Mouse (Mus musculus): Measurements from ENCODE around the gene Eif4e.
"Not testable (repeated sequence)": the region's sequence is repeated elsewhere in the genome, so short reads cannot be mapped to it uniquely, and the experiment has no call there.

The Eif4e gene

DNA sequence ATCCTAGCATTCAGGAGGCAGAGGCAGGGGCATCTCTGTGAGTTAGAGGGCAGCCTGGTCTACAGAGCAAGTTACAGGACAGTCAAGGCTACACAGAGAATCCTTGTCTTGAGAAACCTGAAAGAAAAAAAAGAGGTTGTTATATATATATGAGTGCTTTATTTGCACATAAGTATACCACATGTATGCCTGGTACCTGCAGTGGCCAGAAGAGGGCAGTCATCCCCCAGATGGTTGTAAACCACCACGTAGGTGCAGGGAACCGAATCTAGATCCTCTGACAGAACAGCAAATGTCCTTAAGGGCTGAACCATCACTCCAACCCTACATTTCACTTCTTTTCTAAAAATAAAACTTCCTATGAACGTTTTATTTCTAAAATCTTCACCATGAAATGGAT lies 8.1 kb upstream of the Eif4e start:
- no peak for DNase-seq (ENCODE audit: low spot score)

DNA sequence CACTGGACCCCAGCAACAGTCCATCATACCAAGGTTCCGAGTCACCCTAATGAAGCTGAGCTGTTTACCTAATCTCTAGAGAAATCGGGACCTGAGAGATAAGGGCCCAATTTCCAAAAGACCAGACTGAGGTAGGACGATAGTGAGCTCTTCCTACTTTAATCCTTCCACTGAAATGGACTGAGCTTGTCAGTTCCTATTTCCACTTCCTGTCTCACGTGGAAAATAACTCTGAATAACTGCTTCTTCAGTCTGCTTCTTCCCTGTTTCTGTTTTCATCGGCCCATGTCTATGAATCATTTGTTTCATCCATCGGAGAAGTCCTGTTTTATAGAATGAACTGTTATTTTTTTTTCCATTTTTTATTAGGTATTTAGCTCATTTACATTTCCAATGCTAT lies 6.8 kb upstream of the Eif4e start:
- no peak for DNase-seq (ENCODE audit: low spot score)

DNA sequence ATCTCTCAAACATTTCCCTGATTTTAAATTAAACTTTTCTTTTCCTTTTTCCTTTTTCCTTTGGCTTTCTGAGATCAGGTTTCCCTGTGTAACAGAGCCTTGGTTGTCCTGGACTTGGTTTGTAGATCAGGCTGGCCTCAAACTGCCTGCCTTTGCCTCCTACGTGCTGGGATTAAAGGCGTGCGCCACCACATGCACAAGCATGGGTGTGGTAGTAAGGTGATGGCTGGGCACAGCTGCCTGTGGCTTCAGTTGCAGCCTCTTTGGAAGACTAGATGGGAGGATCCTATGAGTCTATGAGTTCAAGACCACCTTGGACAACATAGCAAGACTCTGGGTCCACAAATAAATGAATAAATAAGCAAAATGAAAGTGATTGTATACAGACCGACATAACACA lies 2.0 kb upstream of the Eif4e start:
- DNase-seq (ENCODE audit: low spot score) = no peak

DNA sequence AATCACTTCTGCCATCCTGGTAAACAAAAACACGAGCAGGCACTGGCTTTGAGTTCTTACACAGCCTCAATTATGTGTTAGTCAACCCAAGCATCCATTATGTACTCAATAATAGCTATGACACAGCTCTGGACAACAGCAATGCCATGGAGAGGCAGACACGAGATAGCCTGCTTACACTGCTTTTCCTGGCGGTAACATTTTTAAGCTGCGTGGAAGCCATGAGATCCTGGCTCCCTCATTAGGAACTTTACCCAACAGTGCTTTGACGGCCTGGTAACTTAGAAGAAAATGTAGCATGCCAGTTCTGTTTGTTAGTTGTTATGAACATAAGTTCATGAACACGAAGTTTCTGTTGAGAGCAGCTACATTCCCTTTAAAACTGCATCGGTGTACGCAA lies 485 bp upstream of the Eif4e start:
- DNase-seq (ENCODE audit: low spot score) = no peak

DNA sequence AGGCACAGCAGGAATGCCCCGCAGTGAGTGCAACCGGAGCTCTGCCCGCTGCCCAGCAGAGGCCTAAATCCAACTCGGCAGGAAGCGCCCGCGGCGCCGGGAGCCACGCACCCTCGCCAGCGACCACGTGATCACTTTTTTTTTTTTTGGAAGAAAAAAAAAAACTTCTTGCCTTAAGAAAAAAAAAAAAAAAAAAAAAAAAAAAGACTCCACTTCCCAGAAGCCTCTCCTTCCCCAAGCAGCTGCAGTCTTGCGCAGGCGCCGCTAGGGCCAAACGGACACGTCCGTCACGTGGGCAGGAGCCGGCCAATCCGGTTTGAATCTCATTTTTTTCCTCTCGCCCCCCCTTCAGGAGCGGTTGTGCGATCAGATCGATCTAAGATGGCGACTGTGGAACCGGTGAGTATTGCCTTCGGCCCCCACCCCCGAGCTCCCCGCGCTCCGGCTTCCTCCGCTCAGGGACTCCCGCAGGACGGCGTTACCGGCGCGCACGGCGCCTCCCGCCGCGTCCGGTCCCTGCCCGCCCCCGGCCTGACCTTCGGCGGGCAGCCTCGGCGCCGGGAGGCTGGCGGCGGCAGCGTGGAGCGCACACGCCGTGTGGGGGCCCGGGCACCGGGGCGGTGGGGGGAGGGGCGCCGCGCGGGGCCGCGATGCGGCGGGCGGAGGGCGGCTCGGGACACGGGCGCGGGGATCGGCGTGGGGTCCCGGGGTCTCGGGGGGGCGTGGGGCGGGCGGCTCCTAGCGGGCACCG lies 1.1 kb downstream of the Eif4e start:
- DNase-seq (ENCODE audit: low spot score) = peak; percentile 98

DNA sequence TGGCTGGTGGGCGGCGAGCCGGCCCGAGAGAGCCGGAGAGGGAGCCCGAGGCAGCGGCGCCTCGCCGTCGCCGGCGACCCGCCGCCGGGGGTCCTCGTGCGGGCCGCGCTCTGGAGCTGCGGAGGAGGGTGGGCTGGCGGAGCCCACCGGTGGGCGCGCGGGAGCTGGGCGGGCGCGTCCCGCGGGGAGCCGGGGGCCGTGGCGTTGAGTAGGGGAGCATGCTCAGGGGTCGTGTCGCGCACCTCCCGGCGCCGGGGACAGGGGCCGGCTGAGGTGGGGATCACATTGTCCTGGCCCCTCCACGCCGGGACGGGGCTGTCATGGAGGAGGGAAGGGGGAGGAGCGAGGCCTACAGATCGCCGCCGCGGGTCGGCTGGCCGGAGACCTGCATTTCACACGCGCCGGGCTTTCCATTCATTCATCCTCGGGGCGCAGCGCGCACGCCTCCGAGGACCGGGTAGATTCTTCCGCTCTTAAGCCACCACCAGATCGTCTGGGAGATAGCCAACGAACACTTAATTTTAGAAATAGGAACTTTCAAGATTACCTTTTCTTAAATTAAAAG lies 1.8 kb downstream of the Eif4e start:
- peak; percentile 71 for DNase-seq (ENCODE audit: low spot score)

DNA sequence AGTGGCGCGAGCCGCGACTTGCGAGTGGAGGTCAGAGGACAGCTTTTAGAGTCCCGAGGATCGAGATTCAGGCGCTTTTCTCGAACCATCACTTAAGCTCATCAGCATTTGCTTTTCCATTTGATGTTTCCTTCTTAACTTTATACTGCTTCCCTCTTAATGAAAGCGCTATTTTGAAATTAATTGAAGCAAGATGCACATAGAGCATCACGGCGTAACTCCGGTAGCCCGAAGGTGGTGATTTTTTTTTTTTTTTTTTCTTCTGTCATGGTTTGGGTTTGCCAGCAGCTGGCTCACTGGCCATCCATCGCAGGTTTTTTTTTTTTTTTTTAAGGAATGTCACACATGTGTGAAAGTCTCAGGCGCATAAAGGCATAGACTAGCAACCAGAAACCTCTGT lies 2.3 kb downstream of the Eif4e start:
- DNase-seq (ENCODE audit: low spot score) = no peak

DNA sequence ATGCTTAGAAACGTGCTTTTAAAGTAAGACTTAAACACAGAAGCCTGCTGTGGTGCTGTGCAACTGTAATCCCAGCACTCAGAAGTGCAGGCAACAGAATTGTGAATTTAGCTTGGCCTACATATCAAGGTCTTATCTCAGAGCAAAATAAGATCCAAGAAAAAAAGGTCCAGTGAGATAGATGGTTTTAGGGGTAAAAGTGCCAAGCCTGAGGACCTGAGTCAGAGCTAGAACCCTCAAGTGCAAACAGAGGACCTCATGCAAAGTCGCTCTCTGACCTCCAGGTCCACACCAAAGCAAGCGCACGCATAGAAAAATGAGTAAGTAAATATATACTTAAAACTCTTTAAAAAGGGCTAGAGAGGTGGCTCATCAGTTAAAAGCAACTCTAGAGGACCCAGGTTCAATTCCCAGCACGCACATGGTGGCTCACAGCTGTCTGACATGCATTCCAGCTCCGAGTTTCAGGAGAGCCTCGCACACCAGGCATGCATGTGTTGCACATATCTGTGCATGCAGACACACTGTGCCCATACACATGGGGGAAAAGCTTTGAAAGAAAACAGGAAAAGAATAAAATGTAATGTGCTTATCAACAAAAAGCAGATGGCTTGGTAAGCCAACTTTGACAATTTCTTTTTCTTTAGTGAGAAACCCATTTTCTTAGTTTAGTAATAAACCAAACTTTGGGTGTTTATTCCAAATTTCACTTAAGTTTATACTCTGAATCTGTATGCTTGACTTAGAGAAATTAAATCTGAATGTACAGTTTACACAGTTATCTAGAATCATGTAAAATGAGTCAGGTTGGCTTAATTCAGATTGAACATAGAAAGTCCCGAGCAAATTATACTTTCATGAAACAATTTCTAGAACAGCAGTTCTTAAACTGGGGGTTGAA lies 4.8 kb downstream of the Eif4e start:
- DNase-seq (ENCODE audit: low spot score) = no peak

DNA sequence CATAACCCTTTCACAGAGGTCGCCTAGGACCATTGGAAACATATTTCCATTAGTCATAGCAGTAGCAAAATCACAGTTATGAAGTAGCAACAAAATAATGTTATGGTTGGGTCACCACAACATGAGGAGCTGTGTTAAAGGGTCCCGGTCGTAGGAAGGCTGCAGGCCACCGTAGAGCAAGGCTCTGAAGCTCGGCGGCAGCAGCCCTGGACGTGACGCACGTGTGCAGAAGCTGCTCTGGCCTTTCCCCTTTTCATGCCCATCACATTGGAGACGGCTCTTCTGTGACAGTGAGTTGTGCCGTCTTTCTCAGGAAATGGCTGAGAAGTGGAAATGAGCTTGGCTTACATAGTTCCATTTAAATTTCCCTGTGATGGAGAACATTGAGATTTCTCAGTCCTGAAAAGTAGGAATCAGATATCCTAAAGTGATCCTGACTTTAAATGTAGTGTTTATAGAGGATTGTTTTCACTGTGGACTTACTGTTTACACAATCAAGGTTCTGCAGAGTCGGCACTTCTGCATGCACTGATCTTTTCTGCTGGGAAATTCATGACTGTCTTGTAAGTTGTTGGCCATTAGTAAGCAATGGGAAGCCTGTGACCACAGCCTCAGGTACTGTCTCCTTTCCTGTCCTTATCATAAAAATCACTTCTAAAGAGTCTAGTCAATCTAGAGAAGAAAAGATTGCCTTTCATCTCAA lies 5.7 kb downstream of the Eif4e start:
- DNase-seq (ENCODE audit: low spot score) = no peak

DNA sequence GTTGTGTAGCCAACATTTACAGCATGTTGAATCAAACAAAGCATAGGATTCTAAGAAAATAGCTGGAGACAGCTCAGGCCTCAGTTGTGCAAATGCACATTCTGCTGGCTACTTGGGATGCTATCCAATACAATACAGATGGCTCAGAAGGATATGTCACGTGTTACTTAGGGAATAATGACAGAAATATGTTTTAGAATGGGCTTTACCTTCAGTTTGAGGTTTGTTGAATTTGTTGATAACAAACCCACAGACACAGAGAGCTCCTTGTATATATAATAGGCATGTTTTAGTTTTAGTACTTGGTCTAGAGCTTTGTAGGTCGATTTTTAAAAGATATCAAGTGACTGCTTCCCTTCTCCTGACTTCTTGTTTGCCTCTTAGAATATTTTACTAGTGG lies 6.8 kb downstream of the Eif4e start:
- DNase-seq (ENCODE audit: low spot score) = no peak

DNA sequence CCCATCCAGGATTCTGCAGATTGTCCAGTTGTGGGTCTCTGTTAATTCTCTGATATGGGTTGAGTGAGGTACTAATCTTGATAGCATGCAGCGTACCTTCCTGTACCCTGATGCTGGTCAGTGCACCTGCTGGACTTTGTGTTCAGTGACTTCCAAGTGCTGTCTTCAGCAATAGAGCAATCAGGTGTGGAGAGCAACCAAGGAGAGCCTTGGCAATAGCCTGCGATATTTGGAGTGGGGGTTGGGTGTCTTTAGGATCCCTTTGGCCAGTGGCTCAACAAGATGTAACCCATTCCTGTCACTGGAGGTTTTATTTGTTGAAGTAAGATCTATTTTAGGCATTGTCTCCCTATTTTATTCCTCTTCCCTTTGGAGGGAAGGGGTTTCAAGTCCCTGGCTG lies 10.1 kb downstream of the Eif4e start:
- no peak for DNase-seq (ENCODE audit: low spot score)

DNA sequence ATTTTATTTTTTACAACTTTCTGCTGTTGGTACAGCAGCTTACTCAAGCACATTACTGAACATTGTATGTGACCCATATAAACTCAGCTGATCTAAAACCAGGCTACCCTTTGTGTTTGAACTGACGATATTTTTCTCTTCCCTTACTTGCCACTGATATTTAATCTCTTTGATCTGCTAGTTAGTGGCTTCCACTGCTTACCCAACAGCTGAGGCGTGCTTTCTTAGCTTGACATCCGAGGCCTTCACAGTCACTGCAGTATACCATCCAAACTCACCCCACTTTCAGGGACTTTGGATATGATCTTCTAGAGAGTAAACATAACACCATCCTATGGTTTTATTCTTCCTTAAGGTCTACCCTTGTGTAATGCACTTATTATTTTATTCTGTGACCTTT lies 16.6 kb downstream of the Eif4e start:
- DNase-seq (ENCODE audit: low spot score) = no peak

DNA sequence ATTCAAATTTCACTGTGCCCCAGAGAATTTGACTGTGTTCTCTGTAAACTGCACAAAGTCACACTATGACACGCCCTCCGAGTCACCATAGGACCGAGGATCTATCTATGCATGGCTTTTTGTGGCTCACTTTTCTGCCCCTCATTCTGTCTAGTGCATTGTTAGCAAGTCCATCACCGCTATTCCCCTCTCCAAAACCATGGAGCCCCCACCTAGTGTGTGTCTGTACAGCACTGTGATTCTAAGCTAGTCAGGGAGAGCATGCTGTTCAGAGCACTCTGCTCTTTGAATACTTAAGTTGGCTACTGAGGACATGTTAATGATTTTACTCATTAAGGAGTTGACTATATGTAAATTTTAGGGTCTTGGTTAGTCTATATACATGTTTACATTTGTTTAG lies 18.1 kb downstream of the Eif4e start:
- DNase-seq (ENCODE audit: low spot score) = no peak

DNA sequence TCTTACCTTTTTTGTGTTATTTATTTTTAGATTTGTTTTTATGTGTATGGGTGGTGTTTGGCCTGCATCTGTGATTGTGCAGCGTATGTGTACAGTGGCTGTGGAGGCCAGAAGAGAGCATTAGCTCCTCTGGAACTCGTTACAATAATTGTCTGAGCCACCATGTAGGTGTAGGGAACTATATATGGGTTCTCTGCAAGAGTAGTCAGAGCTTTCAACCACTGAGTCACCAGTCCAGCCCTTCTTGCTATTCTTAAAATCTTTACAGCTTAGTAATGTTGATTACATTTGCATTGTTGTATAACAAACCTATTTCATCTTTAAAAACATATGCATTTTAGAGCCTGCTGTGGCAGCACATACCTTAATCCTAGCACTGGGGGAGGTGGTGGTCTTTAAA lies 20.7 kb downstream of the Eif4e start:
- no peak for DNase-seq (ENCODE audit: low spot score)

DNA sequence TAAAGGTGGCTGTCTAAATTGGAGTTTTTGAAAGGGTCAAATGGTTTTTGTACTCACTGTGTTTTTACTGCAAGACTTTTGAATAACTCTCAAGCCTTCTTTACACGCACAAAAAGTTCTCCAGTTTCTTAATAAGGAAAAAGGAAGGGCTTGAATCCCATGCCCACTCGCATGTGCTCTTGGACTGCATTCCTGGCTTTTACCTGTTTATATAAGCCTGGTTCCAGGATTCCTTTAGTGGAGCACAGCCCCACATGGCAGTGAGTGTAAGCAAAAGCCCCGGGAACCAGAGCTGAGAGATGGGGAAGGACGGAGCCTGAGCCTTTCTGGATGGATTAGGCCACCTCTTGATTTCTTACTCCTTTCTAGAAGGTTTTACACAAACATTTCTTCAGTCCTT lies 23.1 kb downstream of the Eif4e start:
- DNase-seq (ENCODE audit: low spot score) = no peak

DNA sequence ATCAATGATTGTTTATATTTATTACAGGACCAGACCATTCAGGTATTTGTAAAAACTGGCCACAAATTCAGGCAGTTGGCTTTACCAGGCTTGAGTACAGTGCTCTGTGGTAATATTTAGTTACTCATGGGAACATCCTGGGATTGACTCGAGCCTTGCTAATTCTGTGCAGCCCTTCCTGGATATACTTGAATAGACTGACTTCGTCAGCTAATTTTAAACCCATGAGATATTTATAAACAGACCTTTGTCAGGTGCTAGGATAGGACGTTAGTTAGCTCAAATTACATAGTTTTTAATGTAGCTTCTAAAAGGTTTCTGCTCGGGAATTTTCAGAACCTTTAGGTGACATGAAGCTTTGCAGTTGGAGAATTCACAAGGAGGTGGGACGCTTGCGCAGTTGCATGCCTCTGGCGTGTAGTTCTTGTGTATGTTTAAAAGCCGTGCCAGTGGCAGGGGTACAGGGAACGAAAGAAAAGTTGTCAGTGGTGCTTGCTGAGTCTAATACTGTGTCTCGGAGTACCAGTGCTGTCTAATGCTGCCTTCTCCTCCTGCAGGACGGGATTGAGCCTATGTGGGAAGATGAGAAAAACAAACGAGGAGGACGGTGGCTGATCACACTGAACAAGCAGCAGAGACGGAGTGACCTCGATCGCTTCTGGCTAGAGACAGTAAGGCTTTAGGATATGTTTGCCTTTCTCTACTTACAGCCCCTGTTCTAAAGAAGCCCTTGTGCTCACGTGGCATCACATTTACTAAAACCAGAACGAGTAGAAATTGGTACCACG lies 24.6 kb downstream of the Eif4e start:
- no peak for DNase-seq (ENCODE audit: low spot score)

DNA sequence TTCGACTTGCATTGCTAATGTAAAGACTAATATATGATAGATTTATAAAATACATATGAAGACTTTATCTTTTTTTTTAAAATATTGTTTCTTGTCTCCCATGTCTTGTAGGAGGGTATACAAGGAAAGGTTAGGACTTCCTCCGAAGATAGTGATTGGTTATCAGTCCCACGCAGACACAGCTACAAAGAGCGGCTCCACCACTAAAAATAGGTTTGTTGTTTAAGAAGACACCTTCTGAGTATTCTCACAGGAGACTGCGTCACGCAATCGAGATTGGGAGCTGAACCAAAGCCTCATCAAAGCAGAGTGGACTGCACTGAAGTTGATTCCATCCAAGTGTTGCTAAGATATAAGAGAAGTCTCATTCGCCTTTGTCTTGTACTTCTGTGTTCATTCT lies 29.3 kb downstream of the Eif4e start:
- not testable (repeated sequence) for DNase-seq (ENCODE audit: low spot score)

DNA sequence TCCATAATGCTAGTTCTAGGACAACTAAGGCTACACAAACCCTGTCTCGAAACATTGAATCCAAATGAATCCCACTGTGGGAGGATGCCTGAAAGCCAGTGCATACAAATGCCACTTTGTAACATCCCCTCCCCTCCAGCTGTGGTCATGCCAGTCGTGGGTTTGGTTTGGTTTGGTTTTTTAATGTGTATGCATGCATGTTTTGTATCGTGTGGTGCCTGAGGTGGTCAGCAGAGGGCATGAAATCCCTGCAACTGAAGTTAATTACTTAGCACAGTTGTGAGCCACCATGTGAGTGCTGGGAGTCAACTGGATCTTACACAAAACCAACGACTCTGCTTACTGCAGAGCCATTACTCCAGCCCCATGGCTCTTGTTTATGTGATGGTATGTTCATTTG lies 32.5 kb downstream of the Eif4e start:
- no peak for DNase-seq (ENCODE audit: low spot score)

DNA sequence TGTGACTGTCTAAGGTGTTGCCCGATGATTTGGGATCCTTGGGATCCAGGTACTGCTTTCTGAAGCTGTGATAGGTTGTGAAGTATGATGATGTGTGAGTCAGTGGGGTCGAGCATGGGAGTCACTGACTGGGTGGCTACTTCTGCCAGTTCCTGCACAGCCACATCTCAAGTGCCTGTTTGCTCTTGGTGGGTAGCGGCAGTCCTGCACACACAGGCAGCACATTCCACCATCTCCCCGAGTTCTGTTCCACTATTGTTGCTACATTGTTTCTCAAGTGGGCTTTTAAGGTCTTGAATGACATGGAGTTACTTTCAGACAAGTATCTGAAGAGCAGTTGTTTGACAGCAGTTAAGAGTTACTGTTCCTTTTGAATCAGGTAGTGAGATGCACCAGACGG lies 34.3 kb downstream of the Eif4e start:
- DNase-seq (ENCODE audit: low spot score) = no peak

DNA sequence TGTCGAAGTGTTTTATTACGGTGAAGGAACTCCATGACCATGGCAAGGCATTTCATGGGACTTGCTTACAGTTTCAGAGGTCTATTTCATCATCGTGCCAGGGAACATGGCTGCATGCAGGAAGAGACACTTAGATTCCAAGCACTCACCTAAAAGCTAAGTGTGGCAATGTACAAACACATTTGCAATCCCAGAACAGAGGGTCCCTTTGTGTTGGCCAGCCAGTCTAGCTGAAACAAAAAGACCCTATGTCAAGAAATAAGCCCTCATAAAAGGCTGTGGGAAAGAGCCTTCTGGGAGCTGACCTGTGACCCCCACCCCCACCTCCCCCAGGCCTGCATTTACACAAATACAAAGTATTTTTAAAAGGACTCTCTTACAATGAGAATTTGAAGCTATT lies 34.9 kb downstream of the Eif4e start:
- no peak for DNase-seq (ENCODE audit: low spot score)

DNA sequence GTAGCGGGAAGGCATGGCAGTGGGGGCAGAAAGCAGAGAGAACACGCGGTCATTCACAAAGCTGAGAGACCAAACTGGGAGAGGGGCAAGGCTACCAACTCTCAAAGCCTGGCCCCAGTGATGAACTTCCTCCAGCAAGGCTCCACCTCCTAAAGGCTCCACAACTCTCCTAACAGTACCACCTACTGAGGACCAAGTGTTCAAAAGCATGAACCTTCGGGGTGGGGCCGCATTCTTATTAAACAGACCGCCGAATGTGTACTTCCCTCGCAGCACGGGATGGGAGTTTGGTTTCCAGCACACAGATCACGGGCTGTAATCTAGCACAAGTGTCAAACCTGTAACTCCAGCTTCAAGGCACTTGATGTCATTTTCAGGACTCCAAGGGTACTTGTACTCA lies 52.9 kb downstream of the Eif4e start:
- DNase-seq (ENCODE audit: low spot score) = no peak

DNA sequence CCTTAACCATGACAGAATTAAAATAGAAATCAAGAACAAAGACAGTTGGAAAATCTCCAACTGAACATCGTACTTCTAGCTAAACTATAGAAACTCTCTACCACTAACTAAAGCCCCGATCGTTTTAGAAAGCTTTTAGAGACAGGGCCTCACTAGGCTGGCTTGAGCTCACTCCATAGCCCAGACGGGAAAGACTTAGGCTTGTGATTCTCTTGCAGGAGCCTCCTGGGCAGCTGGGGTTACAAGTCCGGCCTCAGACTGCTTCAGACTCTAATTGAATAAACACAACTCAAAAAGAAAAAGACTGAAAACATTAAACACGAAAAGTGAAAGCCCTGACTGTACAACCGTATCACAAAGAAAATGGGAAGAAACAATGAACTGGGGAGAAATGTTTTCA lies 60.2 kb downstream of the Eif4e start:
- no peak for DNase-seq (ENCODE audit: low spot score)

Measured in MN1 (cell line).